ENCODE assay signal across 31 mouse cellular contexts in the genomic region with DNA sequence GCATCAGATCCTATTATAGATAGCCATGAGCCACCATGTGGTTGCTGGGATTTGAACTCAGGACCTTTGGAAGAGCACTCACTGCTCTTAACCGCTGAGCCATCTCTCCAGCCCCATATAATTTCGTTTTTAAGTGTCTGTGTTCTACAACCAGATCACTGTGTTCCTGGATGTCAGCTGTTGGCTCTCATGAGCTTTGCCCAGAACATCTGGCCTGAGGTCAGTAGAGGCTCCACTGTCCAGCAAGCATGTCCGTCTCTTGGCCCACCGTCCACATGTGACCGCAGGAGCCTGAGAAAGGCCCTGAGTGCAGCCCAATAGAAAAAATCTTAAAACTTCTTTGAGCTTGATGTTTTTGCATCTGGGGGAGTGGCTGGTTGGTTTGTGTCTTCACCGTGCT. TPM values are rescaled to one million over a fixed set of nuclear protein-coding genes. Genes with fewer than 3 reads are reported as not detected.
DNase-seq lines count a peak whose midpoint lies in the region; ATAC-seq and TF ChIP-seq lines count a peak whose summit lies in the region.
"Had no signal": no experiment of that assay in that cellular context is flagged by ENCODE, and none has a peak within 500 bp of the region (broad histone marks: within the 10 kb centered on the region; RNA-seq: fewer than 3 reads in every experiment).

No protein-coding gene starts in this region.

- H3K36me3 ChIP-seq in heart, adult 2 months (ENCODE audit: control insufficient read depth, insufficient read depth, low read length) = no peaks in the 10 kb centered on the region
- H3K36me3 ChIP-seq in kidney, embryonic 16.5 days (ENCODE audit: insufficient read depth, low read length) = peaks cover 17% of the 10 kb centered on the region
- H3K36me3 ChIP-seq in hindbrain, embryonic 14.5 days (replicated peaks; ENCODE audit: control insufficient read depth, insufficient read depth) = peaks cover 16% of the 10 kb centered on the region

- no peaks in the 10 kb centered on the region for H3K9me3 ChIP-seq in kidney, embryonic 16.5 days (ENCODE audit: low read length)
- no peaks in the 10 kb centered on the region for H3K9me3 ChIP-seq in hindbrain, embryonic 14.5 days (ENCODE audit: control insufficient read depth, low read length)
- H3K9me3 ChIP-seq: embryonic facial prominence, embryonic 15.5 days; G1E; hindbrain, embryonic 12.5 days; limb, embryonic 15.5 days; lung, embryonic 15.5 days had no signal

- no peak overlapping the region for H3K9ac ChIP-seq in heart, adult 2 months (ENCODE audit: low read depth, low read length)
- no peak overlapping the region for H3K9ac ChIP-seq in kidney, embryonic 16.5 days (replicated peaks; ENCODE audit: low read length)
- H3K9ac ChIP-seq in hindbrain, embryonic 14.5 days = no peak overlapping the region
- H3K9ac ChIP-seq: embryonic facial prominence, embryonic 15.5 days; hindbrain, embryonic 12.5 days; limb, embryonic 15.5 days; liver, embryonic 14.5 days; lung, embryonic 15.5 days had no signal

- H3K4me2 ChIP-seq in kidney, embryonic 16.5 days (replicated peaks; ENCODE audit: low read depth, low read length) = no peak overlapping the region
- no peak overlapping the region for H3K4me2 ChIP-seq in hindbrain, embryonic 14.5 days (replicated peaks)
- H3K4me2 ChIP-seq: embryonic facial prominence, embryonic 15.5 days; hindbrain, embryonic 12.5 days; limb, embryonic 15.5 days; lung, embryonic 15.5 days had no signal

- TF ChIP-seq POLR2A in heart, adult 2 months (IDR thresholded peaks at IDR 0.05; ENCODE audit: insufficient read depth, low read depth, low read length) = no peak

- H3K27ac ChIP-seq in heart, adult 2 months = no peak overlapping the region
- no peak overlapping the region for H3K27ac ChIP-seq in kidney, embryonic 16.5 days (ENCODE audit: low read length)
- no peak overlapping the region for H3K27ac ChIP-seq in hindbrain, embryonic 14.5 days
- H3K27ac ChIP-seq: embryonic facial prominence, embryonic 15.5 days; hindbrain, embryonic 12.5 days; limb, embryonic 15.5 days; liver, embryonic 14.5 days; lung, embryonic 15.5 days had no signal

- H3K4me1 ChIP-seq in heart, adult 2 months (ENCODE audit: control insufficient read depth, insufficient read depth, low read length) = peaks cover 3% of the 10 kb centered on the region; the same call in 1 of the 2 replicates
- H3K4me1 ChIP-seq in kidney, embryonic 16.5 days (ENCODE audit: insufficient read depth, low read length) = 0 out of 2 replicates have a peak, but pooled peaks cover 9% of the 10 kb centered on the region
- H3K4me1 ChIP-seq in hindbrain, embryonic 14.5 days (replicated peaks; ENCODE audit: control insufficient read depth, insufficient read depth, low read length) = no peaks in the 10 kb centered on the region
- H3K4me1 ChIP-seq: embryonic facial prominence, embryonic 15.5 days; hindbrain, embryonic 12.5 days had no signal

- no peaks in the 10 kb centered on the region for H3K27me3 ChIP-seq in heart, adult 2 months (ENCODE audit: control insufficient read depth, insufficient read depth, low read length)
- H3K27me3 ChIP-seq in kidney, embryonic 16.5 days (ENCODE audit: insufficient read depth, low read length) = no peaks in the 10 kb centered on the region
- no peaks in the 10 kb centered on the region for H3K27me3 ChIP-seq in hindbrain, embryonic 14.5 days (ENCODE audit: control insufficient read depth, insufficient read depth, low read length)
- H3K27me3 ChIP-seq: embryonic facial prominence, embryonic 15.5 days; hindbrain, embryonic 12.5 days; limb, embryonic 15.5 days; lung, embryonic 15.5 days; Patski had no signal

- no peak for TF ChIP-seq CTCF in heart, adult 2 months (IDR thresholded peaks at IDR 0.05)

- no peak overlapping the region for H3K4me3 ChIP-seq in heart, adult 2 months
- no peak overlapping the region for H3K4me3 ChIP-seq in kidney, embryonic 16.5 days (ENCODE audit: low read length)
- no peak overlapping the region for H3K4me3 ChIP-seq in hindbrain, embryonic 14.5 days (replicated peaks; ENCODE audit: low read length)
- H3K4me3 ChIP-seq: embryonic facial prominence, embryonic 15.5 days; hindbrain, embryonic 12.5 days; limb, embryonic 15.5 days; lung, embryonic 15.5 days had no signal

- 66% methylated on average over 6 of the region's 6 CpGs for WGBS in heart, adult 2 months
- 66% methylated on average over 6 of the region's 6 CpGs for WGBS in kidney, embryonic 16.5 days
- WGBS in hindbrain, embryonic 14.5 days = 91% methylated on average over 6 of the region's 6 CpGs

- peak; percentile 33; the same call in 1 of the 2 replicates for ATAC-seq in kidney, embryonic 16.5 days (ENCODE audit: low FRiP score, low TSS enrichment)
- ATAC-seq in erythroid progenitor cell, adult 5-6 weeks (replicated peaks; ENCODE audit: low FRiP score, poor library complexity, severe bottlenecking) = no peak
- no peak for ATAC-seq in hindbrain, embryonic 14.5 days (ENCODE audit: low FRiP score)
- ATAC-seq: forebrain, embryonic 16.5 days; Patski had no signal

- TF ChIP-seq EP300 in heart, adult 2 months (IDR thresholded peaks at IDR 0.05; ENCODE audit: insufficient read depth, low read depth, low read length) = no peak

- H3K79me2 ChIP-seq in heart, adult 2 months (replicated peaks; ENCODE audit: control insufficient read depth, insufficient read depth, low read length) = no peaks in the 10 kb centered on the region

- intact Hi-C loops in heart, adult 2 months (cut with DNase I) = loop anchor here (1.0 kb wide), 1 partner anchor 99 kb away; no protein-coding TSS in a partner anchor

- peak; percentile 38 to 72 for DNase-seq in heart, adult 18-20 months
- DNase-seq in heart, adult 2 months = no peak
- no peak for DNase-seq in kidney, postnatal 4 days
- peak; percentile 33 for DNase-seq in testis, postnatal 14 days (ENCODE audit: low spot score)
- no peak for DNase-seq in testis, postnatal 10 days (ENCODE audit: low spot score)
- no peak for DNase-seq in hindbrain, embryonic 14.5 days (ENCODE audit: low spot score)
- DNase-seq: adrenal gland, postnatal 36 days; cerebellum, adult 11 months; cerebellum, adult 9-11 months; kidney, adult 18-20 months; left cerebral cortex, postnatal 4 days; midbrain, embryonic 14.5 days; right cerebral cortex, postnatal 14 days; spleen, adult 18-20 months; thymus, adult 18-20 months; thymus, postnatal 36 days had no signal

RNA-seq across cellular contexts. Expression of a gene that starts 7.8 kb away (rescaled TPM):
- 1 to 10 TPM; 4.0 TPM for total RNA-seq in heart, adult 18-20 months (2021)
- 1 to 10 TPM; 3.0 to 3.4 TPM for total RNA-seq in heart, adult 2 months (2021)
- 4.1 and 5.2 TPM in 2 replicates for polyA plus RNA-seq in heart, adult 2 months (2012; rRNA removed)
- polyA plus RNA-seq in kidney, embryonic 16.5 days (2015; fragmentation: Nextera tagmentation; extraction: Ambion mirVana) = 4.9 and 7.5 TPM in 2 replicates
- total RNA-seq in erythroid progenitor cell, adult 5-6 weeks (2015; ENCODE audit: low replicate concordance) = not detected in 2 replicates
- not detected in 2 replicates for total RNA-seq in erythroid progenitor cell, adult 5-6 weeks (2017; ENCODE audit: low replicate concordance)
- 0.55 and 0.59 TPM in 2 replicates for polyA plus RNA-seq in hindbrain, embryonic 14.5 days (2014; fragmentation: Nextera tagmentation; extraction: Ambion mirVana)
- total RNA-seq: adrenal gland, postnatal 36 days; common myeloid progenitor, adult 5-6 weeks; granulocyte monocyte progenitor cell, adult 5-6 weeks; left cerebral cortex, adult 8-10 months; megakaryocyte-erythroid progenitor cell, adult 5-6 weeks had no signal
- polyA plus RNA-seq: forebrain, embryonic 16.5 days; G1E; large intestine, adult 2 months; lung, embryonic 15.5 days; midbrain, embryonic 14.5 days; Patski had no signal

RNA-seq across cellular contexts. Expression of a gene that starts 48.2 kb away (rescaled TPM):
- 1 to 10 TPM; 3.2 TPM for total RNA-seq in heart, adult 18-20 months (2021)
- total RNA-seq in heart, adult 2 months (2021) = 1 to 10 TPM; 3.1 to 3.2 TPM
- polyA plus RNA-seq in heart, adult 2 months (2012; rRNA removed) = 4.6 and 5.7 TPM in 2 replicates
- 5.2 and 5.5 TPM in 2 replicates for polyA plus RNA-seq in kidney, embryonic 16.5 days (2015; fragmentation: Nextera tagmentation; extraction: Ambion mirVana)
- 0.36 and 0.42 TPM in 2 replicates for total RNA-seq in erythroid progenitor cell, adult 5-6 weeks (2015; ENCODE audit: low replicate concordance)
- total RNA-seq in erythroid progenitor cell, adult 5-6 weeks (2017; ENCODE audit: low replicate concordance) = 0.39 and 4.5 TPM in 2 replicates
- 1.8 and 2.6 TPM in 2 replicates for polyA plus RNA-seq in hindbrain, embryonic 14.5 days (2014; fragmentation: Nextera tagmentation; extraction: Ambion mirVana)
- total RNA-seq: megakaryocyte-erythroid progenitor cell, adult 5-6 weeks had no signal
- polyA plus RNA-seq: G1E had no signal

Comparison
In these comparisons a context has a peak if more than half of its experiments do, and no peak if none do; other contexts are left out.
1. DNase-seq: peak in heart, adult 18-20 months (2 of 2) and testis, postnatal 14 days (single experiment); none in heart, adult 2 months (0 of 2), kidney, postnatal 4 days (0 of 2), testis, postnatal 10 days (single experiment) and hindbrain, embryonic 14.5 days (single experiment).
2. RNA of a gene that starts 7.8 kb away (total RNA-seq): 4.0 TPM in heart, adult 18-20 months and 3.0 to 3.4 TPM in heart, adult 2 months; not detected in erythroid progenitor cell, adult 5-6 weeks; every median in the first group is over 4 times any median in the second.